Mouse (Mus musculus): ENCODE data around the gene Ccdc180. TPM values are rescaled to one million over a fixed set of nuclear protein-coding genes. Genes with fewer than 3 reads are reported as not detected.
A peak's percentile ranks its signal among the peaks of the same experiment; 100 is the strongest.

The Ccdc180 gene
- polyA plus RNA-seq, 1 experiment, result 15.9 TPM

DNA sequence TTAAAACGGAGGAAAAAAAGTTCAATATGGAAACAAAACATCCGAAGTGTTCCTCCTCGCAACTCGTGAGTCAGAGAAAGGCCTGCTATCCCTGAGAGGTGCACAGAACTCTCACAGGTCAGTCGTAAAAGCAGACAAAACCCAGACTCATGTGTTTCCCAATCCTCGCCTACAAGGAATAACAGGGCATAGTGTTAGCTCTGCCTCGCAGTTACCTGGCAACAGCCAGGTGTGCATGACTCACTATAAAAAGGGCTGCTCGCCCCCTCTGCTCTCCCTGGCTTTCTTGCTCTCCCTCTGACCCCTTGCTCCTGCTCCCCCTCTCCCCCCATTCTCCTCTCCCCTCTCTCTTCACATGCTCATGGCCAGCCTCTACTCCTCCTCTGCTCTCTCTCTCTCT is 57.6 kb downstream of the Ccdc180 start:
- Histone ChIP-seq H3K27me3 (ENCODE audit: control insufficient read depth, insufficient read depth, low read length) (no peaks in the 10 kb centered on the region), H3K4me1 (ENCODE audit: control insufficient read depth, insufficient read depth, low read length) (no peaks in the 10 kb centered on the region), H3K36me3 (ENCODE audit: control insufficient read depth, insufficient read depth, low read length) (no peaks in the 10 kb centered on the region), H3K4me3 (ENCODE audit: control insufficient read depth, low read depth, low read length) (no peak overlapping the region), H3K27ac (ENCODE audit: control insufficient read depth, insufficient read depth, low read depth, low read length) (no peak overlapping the region)
- TF ChIP-seq CTCF (IDR thresholded peaks at IDR 0.05; ENCODE audit: control insufficient read depth, insufficient read depth, insufficient replicate concordance, low read depth, low read length) (no peak), POLR2A (IDR thresholded peaks at IDR 0.05; ENCODE audit: control insufficient read depth, low read depth, low read length) (no peak)

DNA sequence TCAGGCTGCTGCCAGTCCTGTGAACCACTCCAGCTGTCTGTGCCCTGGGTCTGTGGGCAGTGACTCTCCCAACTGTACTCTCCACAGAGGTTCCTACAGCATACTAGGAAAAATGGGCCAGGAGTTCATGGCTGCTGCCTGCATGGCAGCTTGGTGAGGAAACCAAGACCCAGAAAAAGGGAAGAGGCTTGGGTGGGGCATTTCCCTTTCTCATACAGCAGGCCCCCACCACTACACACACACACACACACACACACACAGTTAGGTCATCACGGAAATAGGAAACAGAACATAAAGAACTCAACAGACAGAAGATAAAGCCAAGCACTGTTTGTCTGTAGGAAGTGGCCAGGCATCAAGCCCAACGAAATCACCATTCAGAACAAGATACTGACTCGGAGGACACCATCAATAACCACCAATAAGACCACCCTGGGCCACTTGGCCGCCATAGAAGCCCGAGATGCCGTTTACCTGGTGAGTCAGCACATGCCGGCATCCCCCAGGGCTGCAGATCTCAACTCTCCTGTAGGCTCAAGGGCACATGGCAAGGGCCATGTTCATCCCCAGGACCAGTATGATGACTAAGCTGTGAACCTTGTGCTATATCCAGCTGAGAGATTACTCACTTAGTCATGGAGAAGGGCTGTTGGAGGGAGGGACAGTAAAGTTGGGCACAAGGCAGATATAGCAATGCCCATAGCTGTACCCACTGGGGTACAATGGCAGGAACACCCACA is 59.2 kb downstream of the Ccdc180 start:
- Histone ChIP-seq H3K27me3 (ENCODE audit: control insufficient read depth, insufficient read depth, low read length) (no peaks in the 10 kb centered on the region), H3K4me1 (ENCODE audit: control insufficient read depth, insufficient read depth, low read length) (no peaks in the 10 kb centered on the region; the same call in 1 of the 2 replicates), H3K4me3 (ENCODE audit: control insufficient read depth, low read depth, low read length) (no peak overlapping the region), H3K27ac (ENCODE audit: control insufficient read depth, insufficient read depth, low read depth, low read length) (no peak overlapping the region), H3K36me3 (ENCODE audit: control insufficient read depth, insufficient read depth, low read length) (no peaks in the 10 kb centered on the region)
- TF ChIP-seq POLR2A (IDR thresholded peaks at IDR 0.05; ENCODE audit: control insufficient read depth, low read depth, low read length) (no peak), CTCF (IDR thresholded peaks at IDR 0.05; ENCODE audit: control insufficient read depth, insufficient read depth, insufficient replicate concordance, low read depth, low read length) (no peak)

DNA sequence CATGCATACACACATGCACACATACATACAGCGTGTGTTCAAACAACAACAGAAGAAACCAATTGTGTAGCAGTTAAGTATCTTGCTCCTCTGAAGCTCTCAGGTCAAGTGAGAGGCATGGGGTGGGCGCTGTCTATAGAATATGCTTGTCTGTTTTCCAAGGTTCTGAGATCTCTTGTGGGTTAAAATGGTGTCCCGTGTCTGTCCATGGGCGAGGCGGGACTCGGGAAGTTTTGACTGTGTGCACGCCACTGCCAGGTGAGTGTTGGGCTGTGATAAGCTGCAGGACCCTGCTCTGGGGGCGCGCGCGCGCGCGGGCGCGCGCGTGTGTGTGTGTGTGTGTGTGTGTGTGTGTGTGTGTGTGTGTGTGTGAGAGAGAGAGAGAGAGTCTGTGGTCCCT is 61.7 kb downstream of the Ccdc180 start:
- Histone ChIP-seq H3K27me3 (ENCODE audit: control insufficient read depth, insufficient read depth, low read length) (no peaks in the 10 kb centered on the region), H3K4me1 (ENCODE audit: control insufficient read depth, insufficient read depth, low read length) (no peaks in the 10 kb centered on the region; the same call in 1 of the 2 replicates), H3K27ac (ENCODE audit: control insufficient read depth, insufficient read depth, low read depth, low read length) (no peak overlapping the region), H3K4me3 (ENCODE audit: control insufficient read depth, low read depth, low read length) (no peak overlapping the region), H3K36me3 (ENCODE audit: control insufficient read depth, insufficient read depth, low read length) (no peaks in the 10 kb centered on the region)
- TF ChIP-seq CTCF (IDR thresholded peaks at IDR 0.05; ENCODE audit: control insufficient read depth, insufficient read depth, insufficient replicate concordance, low read depth, low read length), result no peak
- TF ChIP-seq POLR2A (IDR thresholded peaks at IDR 0.05; ENCODE audit: control insufficient read depth, low read depth, low read length), result no peak

DNA sequence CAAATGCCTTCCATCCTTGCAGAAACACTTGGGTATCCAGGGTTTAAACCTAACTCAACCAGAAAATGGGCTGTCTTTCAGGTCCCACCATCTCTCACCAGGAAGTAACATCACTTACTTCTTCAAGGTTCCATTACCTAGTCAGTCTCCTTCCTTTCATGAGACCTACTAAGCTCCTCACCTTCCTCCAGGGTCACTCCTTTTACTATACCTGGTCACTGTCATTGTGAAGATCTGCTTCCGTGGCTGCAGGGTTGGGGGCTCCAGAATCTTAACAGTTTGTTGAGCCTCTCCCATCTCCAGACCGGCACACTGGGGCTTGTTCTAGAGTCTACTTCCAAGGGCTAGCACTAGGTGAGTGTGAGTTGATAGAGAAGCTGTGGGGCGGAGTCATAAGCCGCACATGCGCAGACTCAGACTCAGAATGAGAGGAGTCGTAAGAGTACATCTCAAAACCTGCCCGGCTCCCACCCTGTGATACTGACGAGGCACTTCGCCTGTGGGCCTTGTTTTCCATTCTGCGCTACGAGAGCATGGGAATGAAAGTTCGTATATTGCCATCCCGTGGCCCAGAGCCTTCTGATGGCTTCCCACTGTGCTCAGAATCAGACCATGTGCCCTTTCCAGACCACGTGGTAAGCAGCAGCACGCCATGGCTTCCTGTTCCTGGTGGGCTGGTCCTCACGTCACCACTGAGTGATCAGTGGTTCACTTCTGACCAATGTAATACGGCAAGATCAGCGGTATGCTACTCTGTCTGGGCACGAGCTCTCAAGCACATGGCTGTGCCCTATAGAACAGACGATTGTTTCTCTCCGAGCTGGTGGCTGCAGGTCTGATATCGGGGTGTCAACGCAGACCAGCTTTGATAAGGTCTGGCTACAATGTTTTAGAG is 63.2 kb downstream of the Ccdc180 start:
- no peaks in the 10 kb centered on the region; the same call in 1 of the 2 replicates for H3K4me1 ChIP-seq (ENCODE audit: control insufficient read depth, insufficient read depth, low read length)
- H3K27me3 ChIP-seq (ENCODE audit: control insufficient read depth, insufficient read depth, low read length), result no peaks in the 10 kb centered on the region
- peak overlapping the region; percentile 27 for H3K4me3 ChIP-seq (ENCODE audit: control insufficient read depth, low read depth, low read length)
- TF ChIP-seq CTCF (IDR thresholded peaks at IDR 0.05; ENCODE audit: control insufficient read depth, insufficient read depth, insufficient replicate concordance, low read depth, low read length) (no peak), POLR2A (IDR thresholded peaks at IDR 0.05; ENCODE audit: control insufficient read depth, low read depth, low read length) (no peak)
- no peaks in the 10 kb centered on the region for H3K36me3 ChIP-seq (ENCODE audit: control insufficient read depth, insufficient read depth, low read length)
- H3K27ac ChIP-seq (ENCODE audit: control insufficient read depth, insufficient read depth, low read depth, low read length), result no peak overlapping the region

DNA sequence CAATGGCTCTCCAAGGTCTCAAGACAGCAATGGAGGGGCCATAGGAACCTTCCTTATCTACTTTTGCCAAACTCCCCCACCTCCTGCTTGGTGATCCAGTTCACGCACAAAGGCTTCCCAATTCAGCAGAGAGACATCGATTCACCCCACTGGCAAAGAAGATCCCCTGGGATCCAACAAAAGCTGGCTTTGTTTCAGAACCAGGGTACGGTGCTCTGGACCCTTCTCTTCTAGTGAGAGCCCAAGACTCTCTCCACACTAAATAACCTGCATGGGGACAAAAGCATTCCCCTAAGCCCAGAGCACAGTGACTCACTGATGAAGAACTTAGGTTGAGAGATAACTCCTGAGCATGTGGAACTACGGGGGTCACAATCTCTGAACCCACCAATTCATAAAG is 65.1 kb downstream of the Ccdc180 start:
- TF ChIP-seq POLR2A (IDR thresholded peaks at IDR 0.05; ENCODE audit: control insufficient read depth, low read depth, low read length), result no peak
- TF ChIP-seq CTCF (IDR thresholded peaks at IDR 0.05; ENCODE audit: control insufficient read depth, insufficient read depth, insufficient replicate concordance, low read depth, low read length), result no peak
- Histone ChIP-seq H3K36me3 (ENCODE audit: control insufficient read depth, insufficient read depth, low read length) (no peaks in the 10 kb centered on the region), H3K27me3 (ENCODE audit: control insufficient read depth, insufficient read depth, low read length) (no peaks in the 10 kb centered on the region), H3K4me1 (ENCODE audit: control insufficient read depth, insufficient read depth, low read length) (no peaks in the 10 kb centered on the region; the same call in 1 of the 2 replicates), H3K27ac (ENCODE audit: control insufficient read depth, insufficient read depth, low read depth, low read length) (no peak overlapping the region), H3K4me3 (ENCODE audit: control insufficient read depth, low read depth, low read length) (no peak overlapping the region)

DNA sequence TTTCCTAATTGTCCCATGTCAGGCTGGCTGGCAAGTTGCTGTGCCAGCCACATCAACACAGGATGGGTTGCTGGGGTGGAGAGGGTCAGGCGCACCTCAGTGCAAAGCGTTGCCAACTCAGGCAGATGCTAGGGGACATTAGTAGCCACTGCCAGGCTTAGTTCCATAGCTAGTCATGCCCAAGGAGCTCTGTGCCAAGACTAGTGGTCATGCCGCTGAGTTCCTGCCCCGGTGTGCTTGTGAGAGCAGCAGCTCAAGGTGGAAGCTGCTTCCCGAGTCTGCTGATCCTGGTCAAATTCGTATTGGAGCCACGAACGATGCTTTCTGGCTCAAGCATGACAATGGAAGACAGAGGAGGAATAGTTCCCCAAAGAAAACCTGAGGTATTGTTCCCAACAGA is 66.0 kb downstream of the Ccdc180 start:
- Histone ChIP-seq H3K27me3 (ENCODE audit: control insufficient read depth, insufficient read depth, low read length) (no peaks in the 10 kb centered on the region), H3K4me1 (ENCODE audit: control insufficient read depth, insufficient read depth, low read length) (no peaks in the 10 kb centered on the region; the same call in 1 of the 2 replicates), H3K4me3 (ENCODE audit: control insufficient read depth, low read depth, low read length) (no peak overlapping the region), H3K27ac (ENCODE audit: control insufficient read depth, insufficient read depth, low read depth, low read length) (no peak overlapping the region), H3K36me3 (ENCODE audit: control insufficient read depth, insufficient read depth, low read length) (no peaks in the 10 kb centered on the region)
- TF ChIP-seq CTCF (IDR thresholded peaks at IDR 0.05; ENCODE audit: control insufficient read depth, insufficient read depth, insufficient replicate concordance, low read depth, low read length) (no peak), POLR2A (IDR thresholded peaks at IDR 0.05; ENCODE audit: control insufficient read depth, low read depth, low read length) (no peak)

DNA sequence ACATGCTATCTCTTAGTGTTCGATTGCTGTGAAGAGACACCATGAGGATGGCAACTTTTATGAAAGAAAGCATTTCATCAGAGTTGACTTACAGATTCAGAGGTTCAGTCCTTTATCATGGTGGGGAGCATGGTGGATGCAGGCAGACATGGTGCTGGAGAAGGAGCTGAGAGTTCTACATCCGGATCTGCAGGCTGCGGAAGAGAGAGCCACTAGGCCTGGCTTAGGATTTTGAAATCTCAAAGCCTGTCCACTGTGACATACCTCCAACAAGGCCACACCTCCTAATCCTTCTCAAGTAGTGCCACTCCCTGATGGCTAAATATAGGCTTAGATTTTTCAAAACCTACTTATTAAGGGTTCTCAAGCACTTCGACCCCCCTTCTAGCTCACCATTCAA is 66.6 kb downstream of the Ccdc180 start:
- Histone ChIP-seq H3K36me3 (ENCODE audit: control insufficient read depth, insufficient read depth, low read length) (no peaks in the 10 kb centered on the region), H3K4me3 (ENCODE audit: control insufficient read depth, low read depth, low read length) (no peak overlapping the region), H3K4me1 (ENCODE audit: control insufficient read depth, insufficient read depth, low read length) (no peaks in the 10 kb centered on the region; the same call in 1 of the 2 replicates), H3K27me3 (ENCODE audit: control insufficient read depth, insufficient read depth, low read length) (no peaks in the 10 kb centered on the region), H3K27ac (ENCODE audit: control insufficient read depth, insufficient read depth, low read depth, low read length) (no peak overlapping the region)
- TF ChIP-seq POLR2A (IDR thresholded peaks at IDR 0.05; ENCODE audit: control insufficient read depth, low read depth, low read length), result no peak
- no peak for TF ChIP-seq CTCF (IDR thresholded peaks at IDR 0.05; ENCODE audit: control insufficient read depth, insufficient read depth, insufficient replicate concordance, low read depth, low read length)
